9 mouse cellular contexts compared by ENCODE assay signal in the genomic region with DNA sequence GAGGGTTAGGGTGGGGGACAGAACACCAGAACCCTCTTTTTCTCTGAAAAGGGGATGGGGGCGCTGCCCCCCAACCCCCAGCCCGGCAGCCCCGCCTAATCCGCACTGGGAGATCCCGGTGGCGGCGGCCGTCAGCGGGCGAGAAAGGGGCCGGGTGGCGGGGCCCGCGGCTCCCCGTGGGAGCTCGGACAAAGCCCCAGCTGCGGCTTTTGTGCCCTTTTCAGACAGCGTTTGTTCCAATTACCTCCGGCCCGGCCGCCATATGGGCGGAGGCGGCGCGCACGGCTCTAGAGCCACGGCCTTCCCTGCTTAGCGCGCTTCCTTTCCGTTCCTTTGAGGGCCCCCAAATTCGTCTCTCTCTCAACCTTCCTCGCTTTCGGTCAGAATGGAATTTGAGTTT. TPM values are rescaled to one million over a fixed set of nuclear protein-coding genes. Genes with fewer than 3 reads are reported as not detected.
DNase-seq lines count a peak whose midpoint lies in the region; ATAC-seq lines count a peak whose summit lies in the region.
"Had no signal": no experiment of that assay in that cellular context is flagged by ENCODE, and none has a peak within 500 bp of the region (broad histone marks: within the 10 kb centered on the region; RNA-seq: fewer than 3 reads in every experiment).

No protein-coding gene starts in this region.

- under 1% methylated on average over 33 of the region's 33 CpGs for WGBS in hindbrain, embryonic 10.5 days
- under 1% methylated on average over 33 of the region's 33 CpGs for WGBS in midbrain, embryonic 13.5 days

- H3K27ac ChIP-seq in hindbrain, embryonic 10.5 days = peak overlapping the region; percentile 86
- H3K27ac ChIP-seq in midbrain, embryonic 13.5 days = peak overlapping the region; percentile 96

- peak overlapping the region; percentile 72 for H3K4me2 ChIP-seq in midbrain, embryonic 13.5 days (replicated peaks)

- no peaks in the 10 kb centered on the region for H3K9me3 ChIP-seq in hindbrain, embryonic 10.5 days
- H3K9me3 ChIP-seq in midbrain, embryonic 13.5 days = no peaks in the 10 kb centered on the region

- peaks cover 65% of the 10 kb centered on the region for H3K4me1 ChIP-seq in hindbrain, embryonic 10.5 days (replicated peaks)
- peaks cover 55% of the 10 kb centered on the region for H3K4me1 ChIP-seq in midbrain, embryonic 13.5 days (replicated peaks)

- H3K9ac ChIP-seq in midbrain, embryonic 13.5 days (replicated peaks) = peak overlapping the region; percentile 83

- peak; percentile 42 for DNase-seq in testis, postnatal 10 days (ENCODE audit: low spot score)
- no peak for DNase-seq in testis, postnatal 14 days (ENCODE audit: low spot score)
- DNase-seq in hindbrain, embryonic 10.5 days (ENCODE audit: low spot score) = peak; percentile 70
- DNase-seq in urinary bladder, postnatal 10 days (ENCODE audit: low spot score) = no peak
- DNase-seq in lung, postnatal 36 days = no peak
- DNase-seq: right cerebral cortex, postnatal 14 days had no signal

- H3K27me3 ChIP-seq in hindbrain, embryonic 10.5 days (ENCODE audit: insufficient read depth, poor library complexity, severe bottlenecking) = peaks cover 96% of the 10 kb centered on the region
- peaks cover 77% of the 10 kb centered on the region for H3K27me3 ChIP-seq in midbrain, embryonic 13.5 days

- no peaks in the 10 kb centered on the region for H3K36me3 ChIP-seq in hindbrain, embryonic 10.5 days
- peaks cover 5% of the 10 kb centered on the region; the same call in 1 of the 2 replicates for H3K36me3 ChIP-seq in midbrain, embryonic 13.5 days

- no peak for ATAC-seq in midbrain, embryonic 13.5 days
- ATAC-seq in inflammation-experienced regulatory T-cells, adult 6 months = no peak

- H3K4me3 ChIP-seq in hindbrain, embryonic 10.5 days = peak overlapping the region; percentile 57
- peak overlapping the region; percentile 62 for H3K4me3 ChIP-seq in midbrain, embryonic 13.5 days (replicated peaks)

RNA-seq across cellular contexts. Expression of a gene that starts 6.5 kb away (rescaled TPM):
- 12.1 and 34.0 TPM in 2 replicates for polyA plus RNA-seq in hindbrain, embryonic 10.5 days (2016; fragmentation: Nextera tagmentation; extraction: Ambion mirVana)
- 44.6 and 55.0 TPM in 2 replicates for polyA plus RNA-seq in midbrain, embryonic 13.5 days (2015; fragmentation: Nextera tagmentation; extraction: Ambion mirVana)
- not detected for polyA plus RNA-seq in inflammation-experienced regulatory T-cells, adult 6 months (2017; shearing (Covaris generic))

RNA-seq across cellular contexts. Expression of a gene that starts 34.6 kb away (rescaled TPM):
- polyA plus RNA-seq in hindbrain, embryonic 10.5 days (2016; fragmentation: Nextera tagmentation; extraction: Ambion mirVana) = 6.2 and 7.9 TPM in 2 replicates
- 6.8 and 9.5 TPM in 2 replicates for polyA plus RNA-seq in midbrain, embryonic 13.5 days (2015; fragmentation: Nextera tagmentation; extraction: Ambion mirVana)
- not detected for polyA plus RNA-seq in inflammation-experienced regulatory T-cells, adult 6 months (2017; shearing (Covaris generic))

RNA-seq across cellular contexts. Expression of a gene that starts 38.3 kb away (rescaled TPM):
- not detected in 2 replicates for polyA plus RNA-seq in hindbrain, embryonic 10.5 days (2016; fragmentation: Nextera tagmentation; extraction: Ambion mirVana)
- polyA plus RNA-seq in midbrain, embryonic 13.5 days (2015; fragmentation: Nextera tagmentation; extraction: Ambion mirVana) = 0.32 TPM in 1 of 2 replicates, not detected in the other
- not detected for polyA plus RNA-seq in inflammation-experienced regulatory T-cells, adult 6 months (2017; shearing (Covaris generic))
- polyA plus RNA-seq: frontal cortex, adult 2 months had no signal

Comparison
In these comparisons a context has a peak if more than half of its experiments do, and no peak if none do; other contexts are left out.
1. DNase-seq: peak in testis, postnatal 10 days (single experiment) and hindbrain, embryonic 10.5 days (single experiment); none in testis, postnatal 14 days (single experiment), urinary bladder, postnatal 10 days (single experiment) and lung, postnatal 36 days (single experiment).
2. RNA of a gene that starts 6.5 kb away (polyA plus RNA-seq): 44.6 to 55.0 TPM in midbrain, embryonic 13.5 days and 12.1 to 34.0 TPM in hindbrain, embryonic 10.5 days; not detected in inflammation-experienced regulatory T-cells, adult 6 months; every median in the first group is over 10 times any median in the second.